Mouse (Mus musculus): ENCODE measurements around the gene Camta1. TPM values are rescaled to one million over a fixed set of nuclear protein-coding genes. Genes with fewer than 3 reads are reported as not detected.
A peak's percentile ranks its signal among the peaks of the same experiment; 100 is the strongest.

Gene Camta1
- polyA plus RNA-seq, 1 experiment: 29.8 TPM

GRCm38 (mm10) chr4:151860441-151861331 is 990 bp downstream of the Camta1 start:
- DNase-seq (ENCODE audit: low spot score): peak; percentile 35

- DNase-seq (ENCODE audit: low spot score): no peak
Measured at GRCm38 (mm10) chr4:151859275-151859674, 2.4 kb downstream of the Camta1 start.

- no peak for DNase-seq (ENCODE audit: low spot score)
Measured at GRCm38 (mm10) chr4:151853949-151854348, 7.7 kb downstream of the Camta1 start.

GRCm38 (mm10) chr4:151851179-151851578 is 10.5 kb downstream of the Camta1 start:
- no peak for DNase-seq (ENCODE audit: low spot score)

GRCm38 (mm10) chr4:151842591-151842990 is 19.1 kb downstream of the Camta1 start:
- no peak for DNase-seq (ENCODE audit: low spot score)

- no peak for DNase-seq (ENCODE audit: low spot score)
Measured at GRCm38 (mm10) chr4:151838518-151838917, 23.2 kb downstream of the Camta1 start.

- no peak for DNase-seq (ENCODE audit: low spot score)
Measured at GRCm38 (mm10) chr4:151835860-151836259, 25.8 kb downstream of the Camta1 start.

- no peak for DNase-seq (ENCODE audit: low spot score)
Measured at GRCm38 (mm10) chr4:151834536-151834935, 27.1 kb downstream of the Camta1 start.

- no peak for DNase-seq (ENCODE audit: low spot score)
Measured at GRCm38 (mm10) chr4:151833940-151834449, 27.7 kb downstream of the Camta1 start.

- DNase-seq (ENCODE audit: low spot score): no peak
Measured at GRCm38 (mm10) chr4:151827840-151828239, 33.8 kb downstream of the Camta1 start.

- DNase-seq (ENCODE audit: low spot score): no peak
Measured at GRCm38 (mm10) chr4:151827356-151827755, 34.3 kb downstream of the Camta1 start.

GRCm38 (mm10) chr4:151823963-151824362 is 37.7 kb downstream of the Camta1 start:
- no peak for DNase-seq (ENCODE audit: low spot score)

GRCm38 (mm10) chr4:151822986-151823385 is 38.7 kb downstream of the Camta1 start:
- no peak for DNase-seq (ENCODE audit: low spot score)

- DNase-seq (ENCODE audit: low spot score): no peak
Measured at GRCm38 (mm10) chr4:151817981-151818766, 43.5 kb downstream of the Camta1 start.

- DNase-seq (ENCODE audit: low spot score): no peak
Measured at GRCm38 (mm10) chr4:151813711-151814110, 48.0 kb downstream of the Camta1 start.

GRCm38 (mm10) chr4:151805685-151806084 is 56.0 kb downstream of the Camta1 start:
- DNase-seq (ENCODE audit: low spot score): no peak

- no peak for DNase-seq (ENCODE audit: low spot score)
Measured at GRCm38 (mm10) chr4:151805046-151805445, 56.6 kb downstream of the Camta1 start.

GRCm38 (mm10) chr4:151804208-151804607 is 57.5 kb downstream of the Camta1 start:
- no peak for DNase-seq (ENCODE audit: low spot score)

GRCm38 (mm10) chr4:151798630-151799029 is 63.0 kb downstream of the Camta1 start:
- no peak for DNase-seq (ENCODE audit: low spot score)

- no peak for DNase-seq (ENCODE audit: low spot score)
Measured at GRCm38 (mm10) chr4:151793694-151794093, 68.0 kb downstream of the Camta1 start.

- no peak for DNase-seq (ENCODE audit: low spot score)
Measured at GRCm38 (mm10) chr4:151786946-151787705, 74.5 kb downstream of the Camta1 start.

- DNase-seq (ENCODE audit: low spot score): no peak
Measured at GRCm38 (mm10) chr4:151780511-151780910, 81.2 kb downstream of the Camta1 start.

Data from urinary bladder, adult 2 months (tissue).